Mouse (Mus musculus): Measurements from ENCODE around the gene Lhx8. TPM values are rescaled to one million over a fixed set of nuclear protein-coding genes. Genes with fewer than 3 reads are reported as not detected.

Gene Lhx8
- polyA plus RNA-seq (2015; fragmentation: Nextera tagmentation; extraction: Ambion mirVana): not detected in 2 replicates

DNA sequence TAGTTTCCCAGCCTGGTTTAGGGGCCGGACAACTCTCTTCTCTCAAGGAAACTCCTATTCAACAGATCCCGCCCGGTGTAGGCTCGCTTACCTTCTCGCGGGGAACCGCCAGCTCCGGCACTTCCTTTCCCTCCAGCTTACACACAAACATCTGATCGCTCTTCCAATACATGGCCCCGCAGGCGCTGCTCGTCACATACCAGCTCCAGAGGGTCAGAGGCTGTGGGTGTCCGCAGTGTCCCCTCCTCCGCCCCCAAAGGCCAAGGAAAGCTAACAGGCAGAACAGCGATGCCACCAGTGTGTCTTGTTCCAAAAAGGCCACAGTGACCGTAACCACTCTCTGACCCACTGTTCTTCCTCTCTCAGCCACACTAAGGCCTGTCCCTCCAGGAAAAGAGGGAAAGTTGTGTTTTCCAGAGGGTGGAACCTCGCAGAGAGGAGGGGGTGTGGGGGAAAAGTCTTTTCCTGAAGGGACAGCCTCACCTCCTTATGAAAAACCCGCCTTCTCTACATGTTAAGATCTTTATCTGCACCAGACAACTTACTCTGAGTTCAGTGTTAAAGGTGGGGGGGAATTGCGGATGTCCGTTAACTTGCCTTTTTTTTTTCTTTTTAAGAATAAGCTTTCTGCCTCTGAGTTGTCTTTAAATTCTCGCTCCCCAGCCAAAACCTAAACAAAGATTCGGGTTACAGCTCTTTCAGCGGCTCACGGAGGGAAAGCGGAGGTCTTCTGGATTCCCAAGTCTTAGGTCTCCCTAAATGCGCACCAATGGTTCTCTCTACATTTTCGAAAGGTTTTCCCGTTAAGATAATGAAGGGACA lies at the start of gene Lhx8:
Gene Lhx8 (minus strand): TSS at position 479 of the 822 bp plus-strand sequence.

Data from spleen, postnatal 0 days (tissue).